Mouse (Mus musculus) cerebellum, adult 8-10 months (tissue): Measurements from ENCODE around the gene Klre1.
"Not testable (repeated sequence)": the region's sequence is repeated elsewhere in the genome, so short reads cannot be mapped to it uniquely, and the experiment has no call there.

Experiments used
- DNase-seq: peaks from one replicate; pipeline ENCODE4 v3.0.0; 2022

The Klre1 gene

DNA sequence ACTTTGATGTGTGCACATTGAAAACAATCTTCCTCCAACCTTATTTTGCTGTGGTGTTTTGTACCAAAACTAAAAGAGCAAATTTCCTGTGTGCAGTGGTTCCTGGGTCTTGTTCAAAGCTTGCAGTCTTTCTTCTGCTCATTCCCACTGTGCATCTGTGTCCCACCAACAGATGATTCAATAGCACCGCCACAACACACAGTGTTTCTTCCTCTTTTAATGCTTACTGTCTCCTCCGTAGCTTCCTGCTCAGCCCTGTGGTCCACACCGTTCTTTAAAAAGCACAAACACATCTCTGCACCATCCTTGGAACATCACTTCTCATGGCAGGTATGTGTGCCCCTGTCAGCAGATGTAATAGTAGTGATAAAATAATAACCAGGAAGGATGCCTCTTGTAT is 13.8 kb downstream of the Klre1 start, which contains the start of gene Klrd1:
TSS of gene Klrd1 (plus strand) at position 275 of the 400 bp plus-strand sequence.
- DNase-seq = no peak

DNA sequence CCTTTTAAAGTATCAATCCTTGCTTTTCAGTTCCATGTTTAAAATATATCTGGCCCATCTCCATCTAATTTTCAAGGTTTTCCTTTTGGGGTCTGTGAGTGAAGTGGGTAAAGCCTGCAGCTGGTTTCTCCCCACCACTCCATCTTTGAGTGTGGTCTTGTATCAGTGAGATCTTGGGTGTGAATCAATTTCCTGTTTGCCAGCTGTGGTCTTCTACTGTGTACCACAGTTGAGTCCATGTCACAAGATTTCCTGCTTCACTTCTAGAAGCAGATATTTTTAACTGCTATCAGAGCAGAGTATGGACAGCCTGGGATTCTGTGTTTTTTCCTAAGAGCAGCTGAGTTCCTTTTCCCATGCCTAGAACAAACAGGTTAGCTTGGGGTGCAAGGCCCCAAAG is 30.7 kb downstream of the Klre1 start:
- DNase-seq = no peak

DNA sequence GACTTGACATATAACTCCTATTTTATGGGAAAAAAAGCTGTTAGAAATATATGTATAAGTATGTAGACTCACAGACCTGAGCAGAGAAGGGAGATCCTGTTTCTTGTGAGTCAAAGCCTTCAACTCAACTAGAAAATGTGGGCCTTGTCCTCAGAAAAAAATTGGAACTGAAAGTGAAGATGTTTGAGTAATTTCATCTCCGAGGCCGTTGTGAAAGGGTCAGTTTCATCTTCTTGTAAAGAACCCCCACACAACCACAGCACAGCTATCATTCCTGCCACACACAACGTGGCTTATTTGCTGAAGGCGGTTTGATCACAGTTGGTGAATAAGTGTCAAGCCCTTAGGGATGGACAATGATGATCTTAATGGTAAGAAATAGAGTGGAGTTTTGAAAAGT is 46.0 kb downstream of the Klre1 start, which contains the start of gene Klrk1:
TSS of gene Klrk1 (minus strand) at position 130 of the 400 bp plus-strand sequence.
- no peak for DNase-seq

DNA sequence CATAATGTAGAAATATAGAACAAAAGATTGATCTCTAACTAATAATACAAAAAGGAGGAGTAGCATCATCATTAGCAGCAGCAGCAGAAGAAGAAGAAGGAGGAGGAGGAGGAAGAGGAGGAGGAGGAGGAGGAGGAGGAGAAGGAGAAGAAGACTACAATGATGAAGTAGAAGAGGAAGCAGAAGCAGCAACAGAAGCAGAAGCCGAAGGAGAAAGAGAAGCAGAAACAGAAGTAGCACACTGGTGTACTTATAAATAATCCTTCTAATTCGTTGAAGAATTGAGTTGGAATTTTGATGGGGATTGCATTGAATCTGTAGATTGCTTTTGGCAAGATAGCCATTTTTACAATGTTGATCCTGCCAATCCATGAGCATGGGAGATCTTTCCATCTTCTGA is 53.3 kb downstream of the Klre1 start:
- not testable (repeated sequence) for DNase-seq
